Mouse (Mus musculus) kidney, embryonic 14.5 days (tissue): ENCODE data around the gene Tspan10. TPM values are rescaled to one million over a fixed set of nuclear protein-coding genes. Genes with fewer than 3 reads are reported as not detected.
A peak's percentile ranks its signal among the peaks of the same experiment; 100 is the strongest.

ENCODE experiments used
- ATAC-seq: fragments of 200-750 bp; cut with Nextera tagmentation; 2 replicates; pipeline ENCODE4 v1.8.0; 2017; ENCODE audit warnings: moderate number of reproducible peaks, mild to moderate bottlenecking, moderate TSS enrichment, moderate library complexity; ENCODE audit not compliant: low FRiP score, low TSS enrichment
- H3K27ac ChIP-seq: fragments of 300-500 bp; sonication (generic); 2 replicates; pipeline ENCODE4 v1.5.1; 2014; ENCODE audit warnings: low read depth, mild to moderate bottlenecking, low read length, moderate library complexity, mixed read lengths
- H3K27me3 ChIP-seq: fragments of 300-500 bp; sonication (generic); 2 replicates; pipeline ENCODE4 v1.6.1; 2014; ENCODE audit warnings: mild to moderate bottlenecking, low read length; ENCODE audit not compliant: control insufficient read depth, insufficient read depth
- H3K36me3 ChIP-seq: fragments of 300-500 bp; sonication (generic); 2 replicates; pipeline ENCODE4 v1.6.1; 2014; ENCODE audit warnings: low read length, mixed read lengths; ENCODE audit not compliant: control insufficient read depth, insufficient read depth
- H3K4me1 ChIP-seq: fragments of 300-500 bp; sonication (generic); 2 replicates; pipeline ENCODE4 v1.6.1; 2014; ENCODE audit warnings: low read length, mixed read lengths; ENCODE audit not compliant: control insufficient read depth, insufficient read depth
- H3K4me2 ChIP-seq: fragments of 300-500 bp; sonication (generic); replicated peaks from 2 replicates; pipeline ENCODE4 v1.6.1; 2014; ENCODE audit warnings: low read depth, mild to moderate bottlenecking, low read length
- H3K4me3 ChIP-seq: fragments of 300-500 bp; sonication (generic); 2 replicates; pipeline ENCODE4 v1.5.1; 2014; ENCODE audit warnings: mild to moderate bottlenecking, low read length
- H3K9ac ChIP-seq: fragments of 300-500 bp; sonication (generic); 2 replicates; pipeline ENCODE4 v1.6.1; 2014; ENCODE audit warnings: low read depth, mild to moderate bottlenecking, low read length, moderate library complexity
- H3K9me3 ChIP-seq: fragments of 300-500 bp; sonication (generic); 2 replicates; pipeline ENCODE4 v1.6.1; 2016; ENCODE audit warnings: low read length; ENCODE audit not compliant: control insufficient read depth
- WGBS: fragments of 180-500 bp; shearing (Covaris S2); extraction: QIAGEN DNeasy Blood & Tissue Kit; methylation state at CpG from one replicate; pipeline ENCODE4 v1.1.7; 2014; 5-methylcytosine and 5-hydroxymethylcytosine counted together
- polyA plus RNA-seq: library from polyadenylated mRNA; unstranded; fragments of >200 nt; fragmentation: Nextera tagmentation; extraction: Ambion mirVana; gene quantifications from 2 replicates; pipeline ENCODE4 v1.2.1, GENCODE M21; 2014

The Tspan10 gene
- polyA plus RNA-seq, 1 experiment from 2014 or later, result not detected

- peaks cover 76% of the 10 kb centered on the region for H3K36me3 ChIP-seq
- peak within 1 kb of the TSS; percentile 70 for H3K27ac ChIP-seq
- WGBS, result under 1% methylated on average over 58 of the region's 60 CpGs
- peak within 1 kb of the TSS; percentile 94 for H3K9ac ChIP-seq
- H3K9me3 ChIP-seq, result no peaks in the 10 kb centered on the region
- peak within 1 kb of the TSS; percentile 89 for H3K4me3 ChIP-seq
- peaks cover 7% of the 10 kb centered on the region for H3K4me1 ChIP-seq
- ATAC-seq, result peak; percentile 93
- H3K4me2 ChIP-seq, result peak within 1 kb of the TSS; percentile 84
- H3K27me3 ChIP-seq, result no peaks in the 10 kb centered on the region
Measured at GRCm38 (mm10) chr11:120484265-120484981, 42.0 kb downstream of the Tspan10 start, which contains the start of gene Mrpl12. Mrpl12 (plus strand) TSS chr11:120484613.

GRCm38 (mm10) chr11:120485251-120485650, 42.8 kb downstream of the Tspan10 start:
- Histone ChIP-seq H3K27ac (peak overlapping the region; percentile 70; the same call in 1 of the 2 replicates), H3K4me2 (peak overlapping the region; percentile 84), H3K9ac (peak overlapping the region; percentile 94), H3K27me3 (no peaks in the 10 kb centered on the region), H3K4me3 (peak overlapping the region; percentile 89), H3K9me3 (no peaks in the 10 kb centered on the region), H3K36me3 (peaks cover 67% of the 10 kb centered on the region), H3K4me1 (peaks cover 13% of the 10 kb centered on the region)
- 6% methylated on average over 10 of the region's 10 CpGs for WGBS
- ATAC-seq, result no peak

- 79% methylated on average over 4 of the region's 4 CpGs for WGBS
- Histone ChIP-seq H3K27ac (no peak overlapping the region), H3K9ac (no peak overlapping the region), H3K4me3 (no peak overlapping the region), H3K4me2 (no peak overlapping the region), H3K27me3 (no peaks in the 10 kb centered on the region), H3K36me3 (peaks cover 37% of the 10 kb centered on the region), H3K4me1 (peaks cover 31% of the 10 kb centered on the region), H3K9me3 (no peaks in the 10 kb centered on the region)
- no peak for ATAC-seq
Measured at GRCm38 (mm10) chr11:120488516-120488915, 46.1 kb downstream of the Tspan10 start.

GRCm38 (mm10) chr11:120489054-120489761, 46.8 kb downstream of the Tspan10 start:
- Histone ChIP-seq H3K36me3 (peaks cover 35% of the 10 kb centered on the region), H3K4me3 (no peak overlapping the region; the same call in 1 of the 2 replicates), H3K4me1 (peaks cover 33% of the 10 kb centered on the region), H3K27ac (peak overlapping the region; percentile 76), H3K4me2 (no peak overlapping the region), H3K27me3 (no peaks in the 10 kb centered on the region), H3K9me3 (no peaks in the 10 kb centered on the region), H3K9ac (peak overlapping the region; percentile 31; the same call in 1 of the 2 replicates)
- WGBS, result 54% methylated on average over 4 of the region's 4 CpGs
- ATAC-seq, result peak; percentile 22

GRCm38 (mm10) chr11:120490291-120491046, 48.0 kb downstream of the Tspan10 start:
- Histone ChIP-seq H3K4me2 (peak overlapping the region; percentile 91; the same call in 1 of the 2 replicates), H3K27ac (peak overlapping the region; percentile 76), H3K9me3 (no peaks in the 10 kb centered on the region), H3K36me3 (peaks cover 46% of the 10 kb centered on the region), H3K27me3 (no peaks in the 10 kb centered on the region), H3K4me1 (peaks cover 29% of the 10 kb centered on the region), H3K4me3 (peak overlapping the region; percentile 80), H3K9ac (peak overlapping the region; percentile 76; the same call in 1 of the 2 replicates)
- ATAC-seq, result no peak
- WGBS, result 34% methylated on average over 4 of the region's 4 CpGs

- WGBS, result 1% methylated on average over 35 of the region's 35 CpGs
- ATAC-seq, result peak; percentile 88
- no peaks in the 10 kb centered on the region for H3K27me3 ChIP-seq
- H3K27ac ChIP-seq, result peak within 1 kb of the TSS; percentile 78
- peak within 1 kb of the TSS; percentile 76 for H3K9ac ChIP-seq
- H3K4me1 ChIP-seq, result peaks cover 26% of the 10 kb centered on the region
- H3K4me3 ChIP-seq, result peak within 1 kb of the TSS; percentile 80
- peaks cover 48% of the 10 kb centered on the region for H3K36me3 ChIP-seq
- peak within 1 kb of the TSS; percentile 91 for H3K4me2 ChIP-seq
- H3K9me3 ChIP-seq, result no peaks in the 10 kb centered on the region
Measured at GRCm38 (mm10) chr11:120491317-120492023, 49.0 kb downstream of the Tspan10 start, which contains the start of gene Slc25a10. Slc25a10 (plus strand) TSS chr11:120491840.

- peak; percentile 60 for ATAC-seq
- H3K27me3 ChIP-seq, result no peaks in the 10 kb centered on the region
Measured at GRCm38 (mm10) chr11:120492024-120492877, 49.8 kb downstream of the Tspan10 start.

More at GRCm38 (mm10) chr11:120492024-120492877, 49.8 kb downstream of the Tspan10 start:
- under 1% methylated on average over 48 of the region's 48 CpGs for WGBS
- Histone ChIP-seq H3K4me1 (peaks cover 26% of the 10 kb centered on the region), H3K36me3 (peaks cover 48% of the 10 kb centered on the region), H3K27ac (peak overlapping the region; percentile 78), H3K9ac (peak overlapping the region; percentile 76), H3K9me3 (no peaks in the 10 kb centered on the region), H3K4me2 (peak overlapping the region; percentile 91), H3K4me3 (peak overlapping the region; percentile 80)
